Mouse (Mus musculus): ENCODE results near the gene Rassf2.
A peak's percentile ranks its signal among the peaks of the same experiment; 100 is the strongest.

The Rassf2 gene

DNA sequence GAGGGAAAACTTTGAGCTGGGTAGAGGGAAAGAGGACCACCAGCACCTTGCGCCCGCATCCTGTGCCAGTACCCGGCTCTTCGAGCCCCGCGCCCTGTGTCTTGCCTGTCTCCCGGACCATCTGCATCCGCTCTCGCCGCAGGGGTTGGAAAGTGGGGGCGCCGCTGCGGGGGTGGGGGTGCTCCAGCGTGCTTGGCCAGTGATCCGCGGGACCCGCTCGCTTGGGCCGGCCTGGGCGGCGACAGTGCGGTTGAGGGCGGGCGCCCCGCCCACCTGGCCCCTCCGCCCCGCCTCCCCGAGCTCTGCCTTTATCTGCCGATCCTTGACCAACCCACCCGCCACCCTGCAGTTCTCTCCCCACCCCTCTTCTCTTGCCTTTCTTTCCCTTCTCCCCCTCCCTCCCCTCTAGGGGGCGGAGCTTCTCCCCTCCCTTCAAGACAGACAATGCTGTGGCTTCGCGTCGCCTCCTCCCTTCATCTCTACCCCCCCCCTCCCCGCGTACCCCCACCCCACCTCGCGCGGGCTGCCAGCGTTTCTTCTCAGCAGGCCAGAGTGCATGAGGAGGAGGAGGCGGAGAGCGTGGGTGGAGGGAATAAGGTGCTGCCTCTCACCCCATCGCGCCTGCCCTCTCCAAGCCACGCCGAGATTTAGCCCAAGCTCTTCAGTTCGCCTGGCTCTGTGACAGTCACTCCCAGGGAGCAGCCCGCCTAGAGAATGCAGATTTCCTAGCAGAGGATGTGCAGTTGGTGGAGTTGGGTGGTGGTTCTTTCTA lies at the start of gene Rassf2:
Gene Rassf2 (minus strand): TSS at position 613 of the 772 bp plus-strand sequence.
- peak; percentile 86 for DNase-seq (ENCODE audit: low read depth, low spot score)

DNA sequence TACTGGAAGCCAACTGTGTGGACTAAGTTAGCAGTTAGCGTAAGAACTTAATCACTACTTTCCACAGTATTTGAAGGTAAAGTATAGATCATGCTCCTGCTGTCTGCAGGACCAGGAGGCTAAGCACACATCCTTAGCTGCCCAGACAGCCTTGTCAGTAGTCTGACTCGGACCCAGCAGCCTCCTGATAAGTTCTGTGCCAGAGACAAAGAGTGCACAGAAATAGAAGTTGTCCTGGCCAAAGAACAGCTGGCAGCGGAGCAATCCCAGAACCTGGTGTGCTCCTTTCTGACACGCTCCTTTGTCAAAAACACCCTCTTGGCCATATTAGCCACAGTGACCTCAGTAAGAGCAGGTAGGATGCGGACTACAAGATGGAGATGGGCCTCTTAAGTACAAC lies 49.1 kb upstream of the Rassf2 start:
- DNase-seq (ENCODE audit: low read depth, low spot score): no peak

GRCm38 (mm10) chr2:132073052-132073451 lies 43.0 kb upstream of the Rassf2 start:
- no peak for DNase-seq (ENCODE audit: low read depth, low spot score)

GRCm38 (mm10) chr2:132069985-132070735 lies 40.1 kb upstream of the Rassf2 start:
- DNase-seq (ENCODE audit: low read depth, low spot score): no peak

DNA sequence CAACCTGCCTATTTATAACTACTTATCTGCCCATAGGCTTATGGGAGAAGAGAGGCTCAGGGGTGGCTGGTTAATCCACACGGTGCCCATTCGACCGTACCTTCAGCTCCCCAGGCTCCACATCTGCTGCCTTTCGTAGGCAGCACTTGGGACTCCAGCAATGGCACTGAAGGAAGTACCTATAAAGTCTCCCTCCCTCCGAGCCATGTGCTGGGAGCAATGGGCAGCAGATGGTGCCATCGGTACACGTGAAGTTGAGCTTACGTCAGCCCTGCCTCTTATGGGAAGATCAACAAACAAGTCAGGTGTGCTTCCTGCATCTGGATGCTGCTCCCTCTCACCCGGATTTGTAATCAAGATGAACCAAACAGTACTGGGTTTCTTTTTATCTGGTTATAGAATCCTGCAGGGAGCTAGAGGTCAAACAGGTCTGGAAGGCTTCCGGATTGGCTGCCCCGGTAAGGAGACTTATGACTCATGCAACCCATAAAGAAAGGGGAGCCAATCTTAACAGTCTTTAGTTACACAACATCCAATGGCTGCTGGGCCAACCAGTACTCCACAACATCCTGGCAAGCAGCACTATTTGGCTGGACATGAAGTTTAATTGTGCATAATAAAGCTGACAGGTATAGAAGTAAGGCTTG lies 34.2 kb upstream of the Rassf2 start:
- no peak for DNase-seq (ENCODE audit: low read depth, low spot score)

- DNase-seq (ENCODE audit: low read depth, low spot score): no peak
These were observed 33.7 kb upstream of the Rassf2 start for GRCm38 (mm10) chr2:132063776-132064175.

- DNase-seq (ENCODE audit: low read depth, low spot score): no peak
These were observed 31.8 kb upstream of the Rassf2 start for GRCm38 (mm10) chr2:132061884-132062283.

DNA sequence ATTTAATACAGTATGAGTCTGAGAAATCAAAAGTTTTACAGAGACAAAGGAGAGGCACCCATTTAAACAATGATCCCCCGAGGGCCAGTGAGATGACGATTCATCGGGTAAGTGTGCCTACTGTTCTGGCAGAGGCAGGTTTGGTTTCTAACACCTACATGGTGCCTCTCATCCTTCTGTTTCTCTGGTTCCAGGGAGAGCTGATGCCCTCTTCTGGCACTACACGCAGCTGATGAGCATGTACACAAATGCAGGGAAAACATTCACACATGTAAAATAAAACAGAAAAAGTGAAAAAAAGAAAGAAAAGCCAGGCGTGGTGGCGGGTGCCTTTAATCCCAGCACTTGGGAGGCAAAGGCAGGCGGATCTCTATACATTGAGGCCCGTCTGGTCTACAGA lies 29.9 kb upstream of the Rassf2 start:
- no peak for DNase-seq (ENCODE audit: low read depth, low spot score)

DNA sequence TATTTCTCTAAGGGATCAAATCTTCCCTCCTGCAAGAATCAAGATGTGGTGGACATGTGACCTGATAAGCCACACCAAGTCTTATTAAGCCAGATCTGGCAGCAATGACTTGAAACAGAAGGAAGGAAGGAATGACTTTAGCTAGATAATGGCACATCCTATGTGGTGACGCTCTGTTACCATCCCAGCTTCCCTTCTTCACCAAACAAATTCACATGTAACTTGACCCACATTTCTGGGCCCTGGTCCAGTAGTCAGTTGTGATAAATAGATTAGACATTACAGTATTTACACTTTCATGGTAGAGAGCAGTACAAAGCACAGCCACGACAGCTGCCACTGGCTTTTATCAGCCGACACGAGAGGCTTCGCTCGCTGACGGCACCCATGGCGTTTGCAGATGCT lies 25.3 kb upstream of the Rassf2 start:
- DNase-seq (ENCODE audit: low read depth, low spot score): no peak

GRCm38 (mm10) chr2:132053824-132054223 lies 23.8 kb upstream of the Rassf2 start:
- DNase-seq (ENCODE audit: low read depth, low spot score): no peak

- DNase-seq (ENCODE audit: low read depth, low spot score): no peak
These were observed 21.7 kb upstream of the Rassf2 start for GRCm38 (mm10) chr2:132051798-132052197.

- no peak for DNase-seq (ENCODE audit: low read depth, low spot score)
These were observed 19.9 kb upstream of the Rassf2 start for GRCm38 (mm10) chr2:132049921-132050320.

DNA sequence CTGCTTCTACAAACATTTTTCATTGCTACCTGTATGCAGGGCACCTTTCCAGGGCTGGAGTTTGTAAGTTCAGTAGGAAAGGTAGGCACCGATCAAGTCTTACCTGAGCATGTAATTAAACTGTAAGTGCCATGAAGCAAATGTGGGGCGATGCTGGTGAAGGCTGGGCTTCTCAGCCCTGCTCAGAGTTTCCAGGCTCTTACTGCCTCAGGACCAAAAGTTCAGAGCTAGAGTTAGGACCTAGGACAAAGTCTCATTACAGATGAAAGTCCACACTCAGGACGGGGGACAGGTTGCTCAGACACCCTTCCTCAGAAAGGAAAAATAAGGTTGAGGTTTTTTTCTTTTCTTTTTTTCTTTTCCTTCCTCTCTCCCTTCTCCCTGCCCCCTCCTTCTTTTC lies 19.4 kb upstream of the Rassf2 start:
- DNase-seq (ENCODE audit: low read depth, low spot score): no peak

DNA sequence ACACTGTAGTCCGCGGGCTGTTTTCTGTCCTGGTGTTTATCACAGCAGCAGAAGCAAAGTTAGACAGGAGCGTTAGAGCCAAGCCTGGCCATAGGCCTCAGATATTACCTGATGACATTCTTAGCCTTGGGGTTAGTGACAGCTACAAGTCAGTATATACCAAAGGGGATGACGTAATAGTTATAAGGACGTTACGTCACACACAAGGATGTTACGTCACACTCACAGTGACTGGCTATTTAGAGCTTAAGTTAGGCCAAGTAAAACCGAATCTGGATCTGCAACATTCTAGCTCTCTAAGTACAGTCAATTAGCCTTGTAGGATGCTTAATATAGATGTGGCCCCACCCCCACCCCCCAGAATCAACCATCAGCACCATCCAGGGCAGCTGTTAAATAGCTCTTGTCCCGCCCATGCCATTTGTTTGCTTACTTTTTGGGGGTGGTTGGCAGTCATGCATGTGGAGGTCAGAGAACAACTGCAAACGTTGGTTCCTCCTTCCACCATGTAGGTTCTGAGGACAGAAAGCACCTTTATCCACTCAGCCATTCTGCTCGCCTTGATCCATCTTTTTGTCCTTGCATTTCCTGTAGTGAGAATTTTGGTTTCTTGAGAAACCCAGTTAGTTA lies 18.2 kb upstream of the Rassf2 start:
- no peak for DNase-seq (ENCODE audit: low read depth, low spot score)

DNA sequence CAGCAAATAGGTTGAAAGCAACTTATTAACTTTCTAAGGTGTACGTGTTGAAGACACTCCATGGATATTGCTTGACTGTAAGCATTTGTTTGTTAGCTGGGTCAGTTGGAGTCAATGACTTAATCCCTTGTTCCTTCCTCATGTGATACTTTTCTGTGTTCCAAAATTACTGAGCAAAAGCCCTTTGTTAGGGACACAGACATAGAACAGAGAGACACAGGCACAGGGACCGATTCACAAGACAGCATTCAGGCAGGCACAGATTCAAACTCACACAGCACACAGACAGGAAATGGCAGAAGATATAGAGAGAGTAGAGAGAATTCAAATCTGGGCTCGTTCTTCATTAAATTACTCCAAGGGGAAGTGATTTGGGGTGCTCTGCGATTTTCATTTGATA lies 17.3 kb upstream of the Rassf2 start:
- DNase-seq (ENCODE audit: low read depth, low spot score): no peak

DNA sequence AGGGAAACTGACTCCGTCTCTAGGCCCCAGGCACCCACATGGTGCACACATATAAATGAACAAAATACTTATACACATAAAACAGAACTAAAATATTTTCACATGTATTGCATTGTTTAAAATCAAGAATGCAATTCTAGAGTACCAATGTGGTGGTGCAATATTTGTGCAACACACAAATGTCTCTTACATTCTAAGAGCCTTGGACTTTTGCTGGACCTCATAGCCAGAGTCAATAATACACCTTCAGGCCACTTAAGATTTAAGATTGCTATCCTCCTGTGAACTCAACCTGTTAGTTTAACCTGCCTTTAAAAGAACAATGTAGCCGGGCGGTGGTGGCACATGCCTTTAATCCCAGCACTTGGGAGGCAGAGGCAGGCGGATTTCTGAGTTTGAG lies 16.6 kb upstream of the Rassf2 start:
- no peak for DNase-seq (ENCODE audit: low read depth, low spot score)

DNA sequence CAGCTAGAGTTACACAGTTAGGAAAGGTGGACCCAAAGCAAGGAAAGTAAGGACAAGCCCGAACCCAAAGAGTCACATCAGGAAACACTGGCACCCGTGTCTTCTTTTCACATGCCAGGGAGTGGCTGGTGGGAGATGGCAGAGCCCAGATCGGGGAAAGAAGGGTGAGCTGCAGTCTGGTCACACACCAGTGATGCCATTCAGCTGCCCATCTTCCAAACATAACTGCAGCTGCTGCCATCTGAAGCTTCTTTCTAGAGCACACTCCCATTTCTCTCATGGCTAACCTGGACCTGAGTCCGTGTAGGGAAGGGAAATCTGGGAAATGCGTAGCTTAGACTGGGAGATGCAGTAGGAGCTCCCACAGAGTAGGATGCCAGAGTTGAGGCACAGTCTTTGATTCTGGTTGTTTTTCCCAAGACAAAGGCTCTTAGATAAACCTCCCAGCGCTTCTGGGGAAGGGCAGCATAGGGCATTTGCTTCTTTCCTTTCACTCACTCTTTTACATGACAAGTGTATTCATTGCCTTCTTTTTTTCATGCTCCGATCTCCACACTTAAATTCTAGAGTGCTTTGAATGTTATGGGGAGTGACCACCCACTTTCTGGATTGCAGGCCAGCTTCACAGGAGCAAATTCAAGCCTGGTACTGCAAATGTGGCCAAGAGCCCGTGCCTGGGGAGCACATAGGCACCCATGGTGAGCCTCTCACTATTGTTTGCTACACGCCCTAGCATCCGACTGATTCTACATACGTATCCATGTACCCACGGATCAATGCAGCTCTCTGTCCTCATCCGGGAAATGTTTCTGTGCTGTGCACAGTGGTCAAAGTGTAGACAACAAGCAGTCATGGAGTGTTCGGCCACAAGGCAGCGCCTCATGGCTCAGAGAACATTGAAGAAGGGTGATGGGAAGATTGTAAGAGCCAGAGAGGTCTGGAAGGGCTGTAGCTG lies 14.5 kb upstream of the Rassf2 start:
- DNase-seq (ENCODE audit: low read depth, low spot score): no peak

- no peak for DNase-seq (ENCODE audit: low read depth, low spot score)
These were observed 13.1 kb upstream of the Rassf2 start for GRCm38 (mm10) chr2:132043101-132043621.

DNA sequence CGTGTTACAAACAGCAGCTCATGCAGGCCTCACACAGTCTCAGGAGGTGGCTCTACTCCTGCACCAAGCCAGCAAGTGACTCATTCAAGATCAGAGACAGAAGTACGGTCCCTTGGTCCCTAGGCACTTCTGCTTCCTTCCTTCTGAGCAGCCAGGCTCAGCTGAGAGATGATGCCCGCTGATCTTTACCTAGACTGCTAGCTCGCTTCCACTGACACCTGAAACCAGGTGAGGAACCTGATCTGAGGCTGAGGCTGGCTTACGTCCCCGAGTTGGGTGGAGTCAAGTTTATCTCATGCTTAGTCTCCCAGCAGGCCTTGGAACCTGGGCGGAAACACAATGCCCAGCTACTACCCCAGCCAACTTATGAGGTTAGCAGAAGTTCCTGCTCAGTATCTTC lies 9.8 kb upstream of the Rassf2 start:
- DNase-seq (ENCODE audit: low read depth, low spot score): no peak

GRCm38 (mm10) chr2:132036326-132036725 lies 6.3 kb upstream of the Rassf2 start:
- no peak for DNase-seq (ENCODE audit: low read depth, low spot score)

DNA sequence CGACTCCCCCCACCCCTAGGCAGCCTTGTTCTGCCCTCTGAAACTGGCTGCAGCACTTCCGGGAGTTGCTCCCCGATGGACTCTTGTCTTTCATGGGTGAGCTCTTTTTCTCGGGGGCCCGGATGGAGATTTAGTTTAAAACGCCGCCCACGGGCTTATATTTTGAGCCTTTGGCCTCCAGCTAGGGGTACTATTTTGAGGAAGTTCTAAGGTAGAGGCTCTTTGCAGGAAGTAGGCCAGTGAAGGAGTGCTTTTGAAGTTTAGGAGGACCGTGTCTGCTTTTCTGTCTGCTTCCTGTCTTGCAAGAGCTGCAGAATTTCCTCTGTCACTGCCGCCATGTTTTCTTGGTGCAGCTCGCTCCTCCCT lies 5.4 kb upstream of the Rassf2 start:
- no peak for DNase-seq (ENCODE audit: low read depth, low spot score)

Measured in embryo, embryonic 11.5 days (tissue).